In genomic region chr4:149429592-149429991, GRCm38 (mm10) we compare ENCODE assay signal across 16 mouse cellular contexts.
A peak's percentile ranks its signal among the peaks of the same experiment; 100 is the strongest.
DNase-seq lines count a peak whose midpoint lies in the region; ATAC-seq lines count a peak whose summit lies in the region.
"Had no signal": no experiment of that assay in that cellular context is flagged by ENCODE, and none has a peak within 500 bp of the region (broad histone marks: within the 10 kb centered on the region; RNA-seq: fewer than 3 reads in every experiment).

No protein-coding gene starts in this region.

- ATAC-seq in cerebellum, adult (ENCODE audit: insufficient number of reproducible peaks, low FRiP score, low TSS enrichment): peak; percentile 73
- ATAC-seq: forebrain, embryonic 15.5 days; inflammation-experienced regulatory T-cells, adult 6 months; intestine, postnatal 0 days had no signal

- peak; percentile 92 for DNase-seq in cerebellum, adult 11-12 months
- peak; percentile 94 for DNase-seq in cerebellum, adult 9-10 months
- peak; percentile 89 for DNase-seq in cerebellum, postnatal 25 days
- DNase-seq in adrenal gland, adult (ENCODE audit: inconsistent age in 2 of 2, low spot score in 1 of 2): no peak
- no peak for DNase-seq in ovary, postnatal 10 days (ENCODE audit: low spot score)
- no peak for DNase-seq in spleen, postnatal 10 days (ENCODE audit: low spot score in 2 of 2)
- DNase-seq: adrenal gland, adult 8-10 months; adrenal gland, postnatal 36 days; gastrocnemius, postnatal 10 days; heart, adult 18-20 months; heart, postnatal 10 days; kidney, adult 8-10 months had no signal

Comparison
In these comparisons a context has a peak if more than half of its experiments do, and no peak if none do; other contexts are left out.
1. DNase-seq: peak in cerebellum, adult 11-12 months (single experiment), cerebellum, adult 9-10 months (single experiment) and cerebellum, postnatal 25 days (2 of 2); none in adrenal gland, adult (0 of 2), ovary, postnatal 10 days (single experiment) and spleen, postnatal 10 days (0 of 2).